Mouse (Mus musculus) heart, postnatal 10 days (tissue): ENCODE measurements at regions not wholly inside any gene's neighbourhood (a gene's known extent, or its start where the extent isn't known, plus 50 kb on each side); places are given as distances from the start of the nearest gene placed in this dataset.
"Not testable (repeated sequence)": the region's sequence is repeated elsewhere in the genome, so short reads cannot be mapped to it uniquely, and the experiment has no call there.

Source experiments
- DNase-seq, 2 experiments: peaks; one replicate each; pipeline ENCODE4 v3.0.0; 2021
- intact Hi-C: fragments of 180-260 bp; cut with DNase I; formaldehyde crosslinking; loops from one replicate; pipeline ENCODE4 v1.15.1; 2025

GRCm38 (mm10) chr13:97375501-97376231 lies 134.8 kb downstream of the Enc1 start:
- intact Hi-C loops: no loop called here
- DNase-seq: no peak

- intact Hi-C loops: no loop called here
- DNase-seq: no peak
Observed at GRCm38 (mm10) chr13:97372348-97372747, 131.4 kb downstream of the Enc1 start.

- no peak for DNase-seq
- intact Hi-C loops: no loop called here
Observed at GRCm38 (mm10) chr13:97371200-97371599, 130.3 kb downstream of the Enc1 start.

- no peak for DNase-seq
Observed at GRCm38 (mm10) chr13:97366723-97367122, 125.8 kb downstream of the Enc1 start.

GRCm38 (mm10) chr13:97365557-97366244 lies 124.8 kb downstream of the Enc1 start:
- intact Hi-C loops: no loop called here
- DNase-seq: no peak

More at GRCm38 (mm10) chr13:97366723-97367122, 125.8 kb downstream of the Enc1 start:
- intact Hi-C loops: no loop called here

- DNase-seq: no peak
- intact Hi-C loops: no loop called here
Observed at GRCm38 (mm10) chr13:97365004-97365403, 124.1 kb downstream of the Enc1 start.

- DNase-seq: no peak
- intact Hi-C loops: no loop called here
Observed at GRCm38 (mm10) chr13:97363765-97364164, 122.9 kb downstream of the Enc1 start.

- intact Hi-C loops: no loop called here
- no peak for DNase-seq
Observed at GRCm38 (mm10) chr13:97363214-97363613, 122.3 kb downstream of the Enc1 start.

- DNase-seq: no peak
- intact Hi-C loops: no loop called here
Observed at GRCm38 (mm10) chr13:97360551-97360950, 119.6 kb downstream of the Enc1 start.

GRCm38 (mm10) chr13:97358781-97359305 lies 117.9 kb downstream of the Enc1 start:
- intact Hi-C loops: no loop called here

GRCm38 (mm10) chr13:97358261-97358660 lies 117.4 kb downstream of the Enc1 start:
- DNase-seq: no peak
- intact Hi-C loops: no loop called here

More at GRCm38 (mm10) chr13:97358781-97359305, 117.9 kb downstream of the Enc1 start:
- DNase-seq: no peak

GRCm38 (mm10) chr13:97356923-97357807 lies 116.3 kb downstream of the Enc1 start:
- intact Hi-C loops: no loop called here
- DNase-seq: no peak

- DNase-seq, intact Hi-C loops: not testable (repeated sequence)
Observed at GRCm38 (mm10) chr13:97355411-97355810, 114.5 kb downstream of the Enc1 start.

GRCm38 (mm10) chr13:97347696-97348095 lies 106.8 kb downstream of the Enc1 start:
- DNase-seq: peak; percentile 43 to 59
- intact Hi-C loops: no loop called here

GRCm38 (mm10) chr13:97341218-97341889 lies 100.4 kb downstream of the Enc1 start:
- intact Hi-C loops: no loop called here
- no peak for DNase-seq

GRCm38 (mm10) chr13:97337954-97338353 lies 97.0 kb downstream of the Enc1 start:
- intact Hi-C loops: no loop called here
- DNase-seq: no peak

GRCm38 (mm10) chr13:97337296-97337731 lies 96.4 kb downstream of the Enc1 start:
- peak; percentile 72 to 75 for DNase-seq
- intact Hi-C loops: no loop called here

GRCm38 (mm10) chr13:97333801-97334534 lies 93.1 kb downstream of the Enc1 start:
- no peak for DNase-seq
- intact Hi-C loops: no loop called here

- intact Hi-C loops: no loop called here
- no peak for DNase-seq
Observed at GRCm38 (mm10) chr13:97331072-97331471, 90.2 kb downstream of the Enc1 start.

GRCm38 (mm10) chr13:97321307-97321706 lies 80.4 kb downstream of the Enc1 start:
- DNase-seq, intact Hi-C loops: not testable (repeated sequence)
